In the genomic region with DNA sequence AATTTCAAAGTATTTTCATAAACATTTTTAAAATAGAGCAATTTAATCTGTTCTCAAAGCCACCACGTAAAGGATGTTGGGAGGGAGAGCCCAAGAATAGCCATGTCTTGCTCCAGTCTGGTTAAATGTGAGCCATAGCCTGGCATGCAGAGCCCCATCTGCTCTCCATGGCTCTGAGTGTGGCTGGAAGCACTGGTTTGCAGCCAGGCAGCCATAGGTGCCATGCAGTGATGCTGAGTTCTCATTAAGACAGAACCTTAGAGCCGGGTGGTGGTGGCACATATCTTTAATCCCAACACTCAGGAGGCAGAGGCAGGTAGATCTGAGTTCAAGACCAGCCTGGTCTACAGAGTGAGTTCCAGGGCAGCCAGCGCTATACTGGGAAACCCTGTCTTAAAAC, we compare ENCODE assay signal across 16 mouse cellular contexts.
"Had no signal": no experiment of that assay in that cellular context is flagged by ENCODE, and none has a peak within 500 bp of the region (broad histone marks: within the 10 kb centered on the region; RNA-seq: fewer than 3 reads in every experiment).

No protein-coding gene starts in this region.

- ATAC-seq: forebrain, embryonic 13.5 days; forebrain, embryonic 14.5 days; forebrain, embryonic 15.5 days; forebrain, embryonic 16.5 days; forebrain, postnatal 0 days had no signal

- DNase-seq: cerebellum, adult 9-11 months; cerebellum, postnatal 36 days; embryo, embryonic 11 days; forebrain, postnatal 0 days; gastrocnemius, adult 2 months; gastrocnemius, postnatal 10 days; gastrocnemius, postnatal 14 days; gastrocnemius, postnatal 25 days; gastrocnemius, postnatal 36 days; heart, adult 11 months; heart, adult 18-20 months; heart, adult 2 months had no signal
